Mouse (Mus musculus) A20 (cell line): ENCODE measurements around the gene Wipi2.

Experiments
- DNase-seq: peaks from one replicate; pipeline ENCODE4 v3.0.0-alpha.2; 2011; ENCODE audit warnings: low read depth, low spot score

Gene Wipi2

GRCm38 (mm10) chr5:142627398-142627797 lies at the start of gene Wipi2:
Gene Wipi2, plus strand, starts transcription at chr5:142627698.
- DNase-seq = no peak

GRCm38 (mm10) chr5:142578192-142578591 lies 49.3 kb upstream of the Wipi2 start:
- DNase-seq = peak; percentile 10

DNA sequence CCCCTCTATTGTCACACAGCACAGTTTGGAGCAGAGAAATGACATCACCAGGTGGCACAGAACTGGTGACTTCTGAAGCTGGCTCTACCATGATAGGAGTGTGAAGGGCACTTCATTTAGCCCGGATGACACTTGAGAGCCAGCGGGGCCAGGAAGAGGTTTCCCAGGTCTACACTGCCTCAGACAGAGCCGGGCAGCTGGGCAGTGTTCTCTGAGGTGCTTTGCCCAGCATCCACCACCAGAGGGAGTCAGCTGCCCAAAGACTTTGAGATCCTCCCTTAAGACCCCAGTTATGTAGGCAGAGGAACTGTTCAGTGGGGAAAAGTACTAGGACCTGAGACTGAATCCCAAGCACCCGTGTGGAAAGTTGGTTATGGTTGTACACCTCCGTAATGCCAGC lies 46.0 kb upstream of the Wipi2 start:
- peak; percentile 64 for DNase-seq

- DNase-seq = no peak
These were observed 43.8 kb upstream of the Wipi2 start for GRCm38 (mm10) chr5:142583616-142584126.

DNA sequence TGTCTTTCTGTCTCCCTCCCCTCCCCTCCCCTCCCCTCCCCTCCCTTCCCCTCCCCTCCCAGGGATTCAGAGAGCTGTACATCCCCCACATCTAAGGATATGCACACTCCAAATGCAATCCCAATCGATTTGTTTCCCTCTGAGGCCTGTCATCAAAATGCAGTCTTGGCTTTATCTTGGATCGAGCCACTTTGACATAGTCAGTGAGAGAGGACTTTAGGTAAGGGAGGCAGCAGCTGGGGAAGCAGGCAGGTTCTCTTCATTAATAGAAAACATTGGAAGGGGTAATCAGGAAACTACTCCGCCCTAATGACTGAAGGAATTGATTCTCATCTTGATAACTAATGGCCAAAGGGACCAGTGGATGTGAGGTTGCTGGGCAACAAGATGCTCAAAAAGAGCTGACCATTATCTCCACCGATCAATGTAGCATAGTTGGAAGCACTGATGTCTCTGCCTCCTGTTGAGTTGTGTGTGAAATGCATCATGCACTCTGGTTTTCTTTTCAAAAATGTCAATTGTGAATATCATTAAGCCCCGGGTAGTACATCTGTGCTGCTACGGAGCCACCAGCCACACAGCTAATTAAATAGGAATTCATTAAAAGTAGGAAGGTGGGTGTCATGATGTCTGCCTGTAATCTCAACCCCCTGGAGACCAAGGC lies 36.4 kb upstream of the Wipi2 start:
- DNase-seq = no peak

DNA sequence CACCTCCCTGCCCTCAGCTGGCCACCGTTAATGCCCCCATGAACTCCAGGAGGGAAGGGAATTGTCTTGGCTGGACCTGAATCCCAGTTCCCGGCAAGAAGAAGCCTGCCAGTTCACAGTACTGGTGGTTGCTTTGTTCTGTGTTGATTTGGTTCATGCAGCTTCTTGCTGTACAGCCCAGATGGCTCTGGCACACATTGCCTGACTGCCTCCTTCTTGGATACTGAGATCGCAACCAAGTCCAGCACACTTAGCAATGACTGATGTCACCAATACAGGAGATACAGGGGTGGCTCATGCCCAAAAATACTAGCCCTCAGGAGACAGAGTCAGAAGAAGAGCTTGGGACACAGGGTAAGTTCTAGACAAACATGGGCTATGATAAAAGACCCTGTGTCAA lies 31.8 kb upstream of the Wipi2 start:
- DNase-seq = no peak

DNA sequence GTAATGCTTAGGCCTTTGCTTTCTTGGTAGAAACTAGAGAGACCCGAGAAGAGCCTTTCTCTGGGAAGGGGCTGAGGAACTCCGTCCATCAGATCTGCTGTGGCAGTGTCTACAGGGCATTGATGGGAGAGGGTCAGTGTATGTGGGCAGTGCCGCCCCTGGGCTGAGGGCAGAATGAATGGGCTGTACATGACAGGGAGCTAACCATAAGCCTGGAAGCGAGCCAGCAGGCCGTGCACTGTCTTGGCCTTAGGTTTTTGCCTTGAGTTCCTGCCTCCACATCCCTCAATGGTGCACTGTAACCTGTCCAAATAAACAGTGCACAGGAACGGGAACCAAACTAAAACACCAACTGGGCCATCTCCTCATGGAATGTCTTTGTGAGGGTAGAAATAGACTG lies 30.8 kb upstream of the Wipi2 start:
- no peak for DNase-seq

- DNase-seq = no peak
These were observed 29.7 kb upstream of the Wipi2 start for GRCm38 (mm10) chr5:142597648-142598390.

GRCm38 (mm10) chr5:142604379-142604778 lies 23.1 kb upstream of the Wipi2 start:
- no peak for DNase-seq

DNA sequence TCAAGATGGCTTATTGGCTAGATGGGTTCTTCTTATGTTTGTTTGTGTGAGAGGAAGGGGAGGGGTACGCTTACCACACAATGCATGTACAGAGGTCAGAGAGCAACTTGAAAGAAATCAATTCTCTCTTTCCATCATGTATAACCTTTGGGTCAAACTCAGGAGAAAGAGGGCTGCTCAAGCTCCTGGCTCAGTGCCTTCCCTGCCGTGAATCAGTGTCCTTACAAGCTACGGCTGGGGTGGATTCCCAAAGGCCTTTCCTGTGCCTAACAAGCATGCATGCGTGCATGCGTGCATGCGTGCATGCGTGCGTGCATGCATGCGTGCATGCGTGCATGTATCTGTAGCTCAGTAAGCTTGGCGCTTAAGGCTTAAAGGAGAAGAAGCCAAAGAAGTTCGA lies 22.2 kb upstream of the Wipi2 start:
- DNase-seq = no peak

- no peak for DNase-seq
These were observed 19.1 kb upstream of the Wipi2 start, which contains the start of gene Mmd2 for GRCm38 (mm10) chr5:142608259-142608988. Gene Mmd2, minus strand, starts transcription at chr5:142608800.

- DNase-seq = no peak
These were observed 18.5 kb upstream of the Wipi2 start for GRCm38 (mm10) chr5:142608989-142609325.

DNA sequence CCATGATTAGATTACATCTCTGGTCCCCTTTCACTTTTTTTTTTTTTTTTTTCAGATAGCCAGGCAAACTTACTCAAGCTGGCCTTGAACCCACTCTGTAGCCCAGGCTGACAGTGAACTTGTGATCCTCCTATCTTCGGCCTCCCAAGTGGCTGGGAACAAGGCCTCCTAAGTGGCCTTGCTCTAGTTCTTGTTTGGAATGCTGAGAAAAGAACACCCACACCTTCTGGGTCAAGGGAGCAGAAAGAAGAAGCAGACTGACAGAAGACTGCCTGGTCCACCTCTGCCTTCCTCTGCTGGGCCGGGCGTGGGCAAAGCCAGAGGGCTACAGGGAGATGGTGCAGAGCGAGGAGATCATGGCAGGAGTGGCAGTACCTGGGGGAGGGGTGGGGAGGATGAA lies 17.1 kb upstream of the Wipi2 start:
- DNase-seq = no peak

GRCm38 (mm10) chr5:142614513-142614912 lies 13.0 kb upstream of the Wipi2 start:
- no peak for DNase-seq

GRCm38 (mm10) chr5:142615638-142616037 lies 11.9 kb upstream of the Wipi2 start:
- DNase-seq = no peak

- DNase-seq = no peak
These were observed 11.2 kb upstream of the Wipi2 start for GRCm38 (mm10) chr5:142616326-142616725.

- DNase-seq = peak; percentile 60
These were observed 7.6 kb upstream of the Wipi2 start for GRCm38 (mm10) chr5:142619866-142620265.

GRCm38 (mm10) chr5:142621421-142621820 lies 6.1 kb upstream of the Wipi2 start:
- DNase-seq = no peak

DNA sequence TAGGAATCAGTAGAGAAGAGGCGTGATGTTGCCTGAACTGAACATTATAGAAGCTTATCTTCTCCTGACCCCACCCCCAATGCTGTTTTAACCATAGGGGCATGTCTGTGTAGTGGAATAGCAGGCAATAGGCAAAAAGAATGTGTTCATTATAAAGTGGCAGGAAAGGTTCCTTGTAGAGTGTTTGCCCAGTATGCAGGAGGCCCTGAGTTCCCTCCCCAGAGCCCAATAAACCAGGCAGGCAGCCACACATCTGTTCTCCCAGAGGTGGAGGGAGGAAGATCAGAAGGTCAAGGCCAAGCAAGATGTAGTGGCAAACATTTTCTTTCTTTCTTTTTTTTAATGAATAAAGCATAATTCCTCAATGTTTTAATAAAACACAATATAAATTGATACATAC lies 5.4 kb upstream of the Wipi2 start:
- no peak for DNase-seq

DNA sequence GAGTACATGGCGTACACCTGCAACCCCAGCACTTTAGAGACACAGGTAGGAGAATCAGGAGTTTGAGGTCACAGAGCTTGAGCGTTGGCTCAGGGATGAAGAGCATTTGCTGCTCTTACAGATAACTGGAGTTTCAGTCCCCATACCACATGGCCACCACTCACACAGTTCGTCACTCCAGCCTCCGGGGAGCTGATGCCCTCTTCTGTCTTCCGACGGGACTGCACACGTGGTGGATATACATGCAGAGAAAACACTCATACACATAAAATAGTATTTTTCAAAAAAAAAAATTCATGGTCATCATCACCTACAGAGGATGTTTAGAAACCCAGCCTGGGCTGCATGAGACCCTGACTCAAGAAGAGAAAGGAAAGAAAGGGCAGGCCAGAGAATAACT lies 4.4 kb upstream of the Wipi2 start:
- no peak for DNase-seq

DNA sequence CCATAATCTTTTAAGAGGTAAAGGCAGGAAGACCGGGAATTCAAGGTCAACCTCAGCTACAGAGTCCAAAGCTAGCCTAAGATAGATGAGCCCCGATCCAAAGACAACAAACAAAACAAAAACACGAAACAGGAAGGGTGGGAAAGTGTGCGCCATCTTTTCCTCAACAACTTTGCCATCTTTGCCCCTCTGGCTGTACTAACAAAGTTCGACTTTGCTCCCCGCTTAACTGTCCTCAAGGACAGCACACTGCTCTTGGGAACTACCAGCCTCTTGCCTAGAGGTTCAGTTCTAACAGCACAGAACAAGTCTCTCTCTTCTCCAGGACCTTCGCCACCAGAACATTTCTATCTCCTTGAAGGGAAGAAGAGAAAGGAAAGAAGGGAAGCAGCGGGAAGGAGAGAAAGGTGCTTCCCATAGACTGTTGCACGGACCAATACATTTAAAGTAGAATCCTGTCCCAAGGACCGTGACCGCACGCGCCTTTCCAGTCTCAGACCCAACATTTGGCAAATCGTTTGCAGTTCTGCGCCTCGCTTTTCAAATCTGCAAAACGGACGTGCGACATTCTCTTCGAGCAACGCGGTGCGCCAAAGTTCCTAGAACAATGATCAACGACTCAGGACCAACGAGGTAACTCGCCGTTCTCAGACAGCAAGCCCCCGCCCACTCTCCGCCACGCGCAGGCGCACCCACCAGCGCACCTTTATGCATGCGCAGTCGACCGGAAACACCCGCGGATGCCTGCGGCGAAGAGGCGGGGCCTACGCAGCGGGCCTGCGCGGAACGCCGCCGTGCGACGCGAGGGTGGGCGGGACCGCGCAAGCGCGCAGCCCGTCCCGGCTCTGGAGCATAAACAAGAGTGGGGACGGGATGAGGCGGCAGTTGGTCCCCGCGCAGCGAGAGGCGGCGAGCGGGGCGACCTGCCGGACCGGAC lies 1.5 kb downstream of the Wipi2 start:
- peak; percentile 98 for DNase-seq
